Mouse (Mus musculus) frontal cortex, postnatal 36 days (tissue): ENCODE data around the gene Slc15a1.

Source experiments
- DNase-seq, 2 experiments: peaks; one replicate each; pipeline ENCODE4 v3.0.0; 2022; ENCODE audit warnings: low spot score in 2 of 2

Gene Slc15a1

DNA sequence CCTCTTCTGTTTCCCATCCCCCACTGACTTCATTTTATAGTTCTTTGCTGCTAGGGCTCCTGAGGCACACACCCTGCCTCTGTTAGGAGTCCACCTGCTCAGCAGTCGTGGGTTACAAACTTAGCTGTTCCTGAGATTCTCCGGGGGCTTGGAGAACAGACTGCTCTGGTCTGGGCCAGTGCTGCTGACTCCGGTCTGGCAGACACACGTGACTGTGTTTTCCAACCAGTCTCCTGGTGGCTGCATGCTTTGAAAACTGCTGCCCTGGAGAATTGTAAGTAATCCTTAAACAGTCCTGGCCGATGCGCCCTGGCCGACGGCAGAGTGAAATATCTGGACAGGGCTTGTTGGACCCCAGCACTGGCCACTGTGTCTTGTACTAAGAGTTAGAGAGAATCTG is 12.7 kb downstream of the Slc15a1 start:
- DNase-seq, result no peak

DNA sequence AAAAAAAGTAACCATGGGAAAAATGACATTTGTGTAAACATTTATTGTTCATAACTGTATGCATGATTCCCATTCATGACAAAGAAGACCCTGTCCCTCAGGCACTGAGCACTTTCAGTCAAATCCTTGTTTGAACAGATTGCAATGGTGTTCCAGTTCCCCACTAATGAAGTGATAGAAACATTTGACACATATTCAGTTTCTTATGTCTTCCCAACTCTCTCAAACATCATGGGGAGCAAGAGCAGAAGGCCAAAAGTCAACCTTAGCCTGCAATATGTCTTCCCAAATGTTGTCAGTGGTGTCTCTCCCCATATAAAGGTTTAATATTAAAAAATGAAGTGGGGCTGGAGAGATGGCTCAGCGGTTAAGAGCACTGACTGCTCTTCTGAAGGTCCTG is 19.3 kb downstream of the Slc15a1 start:
- DNase-seq, result no peak

DNA sequence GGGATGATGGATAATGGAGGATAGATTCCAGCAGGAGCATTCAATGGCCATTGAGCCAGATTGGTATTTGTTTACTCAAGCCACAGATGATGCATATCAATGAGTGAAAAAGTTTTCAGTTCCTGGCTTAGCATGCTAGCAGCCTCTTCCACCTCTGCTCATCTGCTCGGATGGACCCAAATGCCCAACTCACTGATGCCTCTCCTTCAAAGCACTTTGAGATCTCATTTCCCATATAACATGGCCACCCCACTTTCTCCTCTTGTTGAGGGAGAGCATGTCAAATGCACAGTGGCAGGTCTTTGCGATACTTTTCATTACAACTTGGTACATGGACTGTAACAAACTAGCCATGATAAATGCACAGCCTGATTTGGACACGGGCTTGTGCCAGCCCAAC is 20.6 kb downstream of the Slc15a1 start:
- DNase-seq, result no peak

DNA sequence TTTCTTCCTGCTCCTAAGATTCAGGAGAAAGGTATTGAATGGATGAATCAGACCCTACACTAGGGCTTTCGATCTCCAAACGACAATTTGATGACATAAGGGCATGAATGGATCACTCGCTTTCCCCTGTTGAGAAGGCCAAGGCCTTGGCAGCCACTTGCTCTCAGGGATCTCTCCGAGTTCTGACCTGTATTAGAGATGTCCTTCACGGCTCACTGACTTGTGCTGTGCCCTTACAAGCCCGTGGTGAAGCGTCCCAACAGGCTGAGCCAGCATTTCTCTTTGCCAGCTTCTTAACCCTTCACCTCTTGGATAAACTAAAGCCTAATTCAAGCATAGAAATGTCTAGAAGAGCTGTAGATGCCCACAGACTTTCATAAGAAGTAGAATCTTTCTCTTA is 22.9 kb downstream of the Slc15a1 start:
- no peak for DNase-seq

DNA sequence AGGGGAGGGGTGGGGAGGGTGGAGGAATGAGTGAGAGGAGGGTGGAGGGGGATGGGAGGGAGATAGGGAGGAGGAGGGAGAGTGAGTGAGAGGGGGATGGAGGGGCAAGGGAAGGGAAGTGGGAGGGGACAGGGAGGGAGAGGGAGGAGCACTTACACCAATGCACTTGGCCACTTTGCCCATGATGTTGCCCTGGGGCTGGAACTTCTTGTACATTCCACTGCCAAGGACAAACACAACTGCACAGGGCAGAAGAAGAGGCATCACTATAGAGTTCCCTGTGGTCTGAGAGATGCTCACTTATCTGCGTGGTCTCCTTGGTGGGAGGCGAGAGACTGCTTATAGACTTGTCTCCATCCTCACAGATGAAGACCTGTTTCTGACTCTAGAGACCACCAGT is 23.5 kb downstream of the Slc15a1 start:
- no peak for DNase-seq

DNA sequence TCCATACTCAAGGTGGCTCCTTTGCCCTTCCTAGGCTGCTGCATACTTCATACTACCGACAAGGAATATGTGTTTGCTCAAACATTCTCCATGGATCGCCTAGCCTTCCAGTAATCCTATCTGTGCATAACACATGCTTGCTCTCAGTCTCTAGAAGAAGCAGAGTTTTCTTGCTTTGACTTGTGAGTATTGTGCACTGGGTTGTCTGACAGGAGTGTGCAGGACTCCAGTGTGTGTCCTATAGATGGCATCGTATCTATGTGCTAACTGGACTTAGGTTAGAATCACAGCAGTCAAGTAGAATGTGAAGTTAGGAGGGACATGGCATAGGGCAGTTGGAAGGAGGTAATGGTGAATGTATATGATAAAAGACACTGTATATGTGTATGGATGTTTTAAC is 26.0 kb downstream of the Slc15a1 start:
- no peak for DNase-seq

DNA sequence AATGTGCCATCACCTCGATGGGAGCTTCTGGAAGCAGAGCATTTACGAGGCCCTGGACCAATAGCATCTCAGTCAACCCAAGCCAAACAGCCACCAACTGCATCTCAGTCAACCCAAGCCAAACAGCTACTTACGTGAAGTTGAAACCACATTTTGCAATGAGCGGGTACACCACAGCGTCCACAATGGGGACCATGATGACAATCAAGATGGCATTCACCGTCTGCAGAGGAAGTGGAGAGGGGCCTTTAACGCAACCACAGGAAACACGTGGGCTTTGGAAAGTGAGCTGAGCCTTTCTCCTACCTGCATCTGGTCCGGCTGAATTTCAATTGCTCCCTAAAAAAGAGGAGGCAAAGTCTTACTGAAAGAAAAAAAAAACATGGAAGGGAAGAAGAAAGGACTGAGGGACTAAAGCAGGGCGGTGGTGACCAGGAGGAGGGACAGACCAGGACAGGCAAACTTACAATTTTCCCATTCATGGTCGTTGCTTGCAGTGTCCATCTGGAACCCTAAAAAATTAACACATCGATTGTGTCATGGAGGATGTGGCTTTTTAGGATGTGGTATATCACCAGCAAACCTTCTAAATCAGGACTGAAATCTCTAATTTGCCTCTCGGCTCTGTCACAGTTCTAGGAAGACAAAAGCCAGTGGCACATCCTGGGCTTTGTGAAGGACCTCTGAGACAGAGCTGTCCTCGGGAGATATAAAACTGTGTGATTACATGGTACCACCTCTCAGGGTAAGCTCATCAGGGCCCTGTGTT is 26.9 kb downstream of the Slc15a1 start:
- no peak for DNase-seq

DNA sequence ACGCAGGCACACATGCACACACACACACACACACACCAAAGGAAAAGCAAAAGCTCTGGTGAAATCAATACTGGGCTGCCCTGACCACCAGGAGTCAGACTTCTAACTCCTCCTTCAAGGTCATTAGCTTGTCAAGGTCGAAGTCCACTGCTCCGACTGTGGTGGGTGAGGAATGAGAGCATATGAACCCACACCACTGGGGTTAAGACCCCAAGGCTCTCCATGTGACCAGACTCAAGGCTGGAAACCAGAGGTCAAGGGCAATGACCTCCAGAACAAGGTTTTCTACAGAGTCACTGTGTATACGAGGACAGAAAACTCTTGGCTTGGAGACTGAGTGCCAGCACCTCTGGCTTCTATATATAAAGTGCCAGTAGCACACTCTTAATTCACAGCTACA is 31.2 kb downstream of the Slc15a1 start:
- no peak for DNase-seq

DNA sequence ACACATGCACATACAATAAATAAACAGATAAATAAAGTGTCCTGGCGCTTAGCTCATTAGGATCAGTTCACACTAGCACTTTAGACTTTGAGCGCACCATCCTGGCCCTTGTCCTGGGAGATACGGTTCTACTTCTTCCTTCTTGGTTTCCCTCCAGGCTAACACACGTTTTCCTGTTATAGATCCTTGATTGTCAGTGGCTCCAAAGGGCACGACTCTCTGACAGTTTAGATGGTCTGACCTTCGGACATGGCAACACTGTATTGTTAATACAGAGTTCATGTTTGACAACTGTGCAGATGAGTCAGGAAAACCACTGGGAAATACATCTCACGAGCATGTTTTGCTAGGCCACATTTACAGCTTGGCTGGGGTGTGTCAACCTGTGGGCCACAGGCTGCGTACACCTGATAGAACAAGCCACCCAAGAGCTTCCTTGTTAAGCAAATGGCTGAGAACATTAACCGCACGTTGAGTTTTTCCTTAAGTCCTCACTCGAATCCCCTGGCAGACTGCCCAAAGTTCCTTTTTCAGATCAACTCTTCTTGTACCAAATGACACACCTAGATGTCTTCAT is 33.4 kb downstream of the Slc15a1 start:
- no peak for DNase-seq

DNA sequence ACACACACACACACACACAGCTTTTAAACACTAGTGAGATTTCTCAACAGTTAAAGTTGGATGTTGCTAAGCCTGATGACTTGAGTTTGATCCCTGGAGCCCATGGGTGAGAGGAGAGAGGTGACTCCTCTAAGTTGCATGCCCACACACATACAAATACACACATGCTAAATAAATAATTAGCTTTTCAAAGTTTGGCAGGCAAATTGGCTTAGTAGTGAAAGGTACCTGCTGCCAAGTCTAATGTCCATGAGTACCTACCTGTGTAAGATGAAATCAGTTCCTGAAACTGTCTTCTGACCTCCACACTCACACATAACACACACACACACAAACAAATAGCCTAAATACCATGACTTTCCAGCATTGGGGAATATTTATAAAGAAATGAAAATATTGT is 35.5 kb downstream of the Slc15a1 start:
- DNase-seq, result no peak

DNA sequence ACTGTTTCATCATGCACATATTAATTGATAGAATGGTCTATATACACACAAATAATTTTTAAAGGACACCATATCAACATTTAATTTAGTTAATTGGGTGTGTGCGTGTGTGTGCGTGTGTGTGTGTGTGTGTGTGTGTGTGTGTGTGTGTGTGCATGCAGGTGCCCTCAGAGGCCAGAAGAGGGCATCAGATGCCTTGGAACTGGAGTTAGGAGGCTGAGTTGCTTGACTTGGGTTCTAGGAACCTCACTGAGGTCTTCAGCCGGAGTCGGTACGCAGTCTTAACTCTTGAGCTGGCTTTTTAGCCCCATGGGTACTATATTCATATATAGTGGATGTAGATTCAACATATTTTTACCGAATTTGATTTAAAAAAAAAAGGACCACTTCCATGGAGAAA is 37.4 kb downstream of the Slc15a1 start:
- no peak for DNase-seq

DNA sequence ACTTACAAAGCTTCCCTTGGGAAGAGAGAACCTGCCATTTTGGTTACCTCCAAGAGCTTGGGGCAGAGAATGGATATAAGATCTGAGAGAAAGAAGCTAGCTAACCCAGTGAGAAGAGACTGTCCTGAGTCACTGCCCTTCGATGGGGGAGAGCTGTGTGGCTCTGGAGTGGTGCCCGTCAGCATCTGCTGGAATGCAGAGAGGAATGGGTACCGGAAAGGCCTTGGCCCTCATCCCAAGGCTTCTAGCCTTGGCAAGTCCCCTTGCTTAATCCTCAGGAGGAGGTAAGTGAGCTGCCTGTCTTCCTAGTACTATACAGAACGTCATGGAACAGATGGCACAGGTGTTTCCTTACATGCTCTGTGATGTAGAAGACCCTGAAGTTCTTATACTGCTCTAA is 38.6 kb downstream of the Slc15a1 start:
- DNase-seq, result no peak

DNA sequence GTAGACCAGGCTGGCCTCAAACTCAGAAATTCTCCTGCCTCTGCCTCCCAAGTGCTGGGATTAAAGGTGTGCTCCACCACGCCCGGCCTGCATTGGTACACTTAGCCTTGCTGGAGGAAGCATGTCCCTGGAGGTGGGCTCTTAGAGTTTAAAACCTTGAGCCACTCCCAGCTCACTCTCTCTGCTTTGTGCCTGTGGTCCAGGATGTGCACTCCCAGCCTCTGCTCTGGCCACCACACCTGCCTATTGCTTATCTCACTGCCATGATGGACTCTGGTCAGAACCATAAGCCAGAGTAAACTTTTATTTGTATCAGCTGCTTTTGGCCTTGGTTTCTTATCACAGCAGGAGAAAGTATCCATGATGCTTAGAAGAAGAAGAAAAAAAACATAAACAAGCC is 40.7 kb downstream of the Slc15a1 start:
- no peak for DNase-seq

DNA sequence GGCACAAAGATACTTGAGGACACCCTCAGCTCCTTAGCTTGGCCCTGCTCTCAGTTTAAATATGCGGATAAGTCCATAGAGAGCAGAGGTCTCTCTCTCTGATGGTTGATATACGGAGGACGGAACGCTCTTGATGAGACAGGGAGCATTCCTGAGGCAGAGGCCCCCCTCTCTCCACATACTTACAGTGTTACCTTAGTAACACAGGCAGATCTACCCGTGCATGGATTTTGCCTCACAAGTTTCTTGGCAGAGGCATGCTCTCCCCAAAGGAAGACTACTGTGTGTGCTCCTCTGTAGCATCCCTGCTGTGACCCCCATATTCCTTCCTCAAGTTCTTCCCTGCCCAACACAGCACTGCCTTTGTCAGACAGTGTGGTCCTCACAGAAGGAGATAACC is 42.3 kb downstream of the Slc15a1 start:
- DNase-seq, result no peak

DNA sequence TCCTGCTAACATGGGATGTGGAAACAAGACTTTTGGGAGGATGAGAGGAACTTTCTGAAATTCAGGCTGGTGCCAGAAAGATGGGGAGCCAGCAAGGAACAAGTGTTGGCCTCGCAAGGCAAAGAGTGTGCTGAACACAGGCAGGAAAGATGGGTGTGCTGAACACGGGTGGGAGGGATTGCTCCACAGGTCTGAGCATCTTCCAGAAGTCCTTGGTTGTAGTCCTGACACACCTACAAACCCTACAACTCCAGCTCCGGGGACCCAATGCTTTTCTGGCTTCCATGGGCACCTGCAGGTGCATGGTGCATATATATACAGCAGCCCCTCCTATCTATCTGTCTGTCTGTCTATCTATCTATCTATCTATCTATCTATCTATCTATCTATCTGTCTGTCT is 44.1 kb downstream of the Slc15a1 start:
- no peak for DNase-seq

DNA sequence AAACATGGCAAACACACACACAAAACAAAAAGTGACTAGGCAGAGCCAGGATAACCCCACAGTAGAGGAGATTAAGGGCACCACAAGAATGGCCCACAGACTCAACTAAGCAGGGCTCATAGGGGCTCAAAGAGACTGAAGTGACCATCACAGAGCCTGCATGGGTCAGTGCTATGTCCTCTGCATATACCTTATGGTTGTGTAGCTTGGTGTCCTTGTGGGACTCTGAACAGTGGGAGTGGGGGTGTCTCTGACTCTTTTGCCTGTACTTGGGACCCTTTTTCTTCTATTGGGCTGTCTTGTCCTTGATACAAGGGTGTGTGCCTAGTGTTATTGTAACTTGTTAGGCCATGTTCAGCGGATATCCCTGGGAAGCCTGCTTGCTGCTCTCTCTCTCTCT is 46.5 kb downstream of the Slc15a1 start:
- DNase-seq, result no peak

DNA sequence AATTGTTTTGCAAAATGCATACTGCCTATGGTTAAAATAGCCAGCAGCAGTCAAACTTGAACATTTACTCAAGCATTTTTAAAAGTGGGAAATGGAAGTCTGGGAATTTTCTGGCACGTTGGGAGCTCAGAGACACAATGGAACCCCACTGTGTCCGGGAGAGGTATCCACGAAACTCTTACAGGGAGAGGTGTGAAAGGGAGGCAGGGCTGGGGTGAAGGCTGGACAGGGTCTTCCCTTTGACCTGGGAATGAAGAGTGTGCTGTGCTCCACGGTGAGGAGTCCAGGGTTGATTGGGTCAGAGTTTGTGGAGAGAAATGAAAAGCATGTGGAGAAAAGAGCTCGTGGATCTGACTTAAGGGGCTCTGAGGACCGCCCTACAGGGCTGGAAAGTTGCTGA is 47.5 kb downstream of the Slc15a1 start:
- DNase-seq, result no peak

DNA sequence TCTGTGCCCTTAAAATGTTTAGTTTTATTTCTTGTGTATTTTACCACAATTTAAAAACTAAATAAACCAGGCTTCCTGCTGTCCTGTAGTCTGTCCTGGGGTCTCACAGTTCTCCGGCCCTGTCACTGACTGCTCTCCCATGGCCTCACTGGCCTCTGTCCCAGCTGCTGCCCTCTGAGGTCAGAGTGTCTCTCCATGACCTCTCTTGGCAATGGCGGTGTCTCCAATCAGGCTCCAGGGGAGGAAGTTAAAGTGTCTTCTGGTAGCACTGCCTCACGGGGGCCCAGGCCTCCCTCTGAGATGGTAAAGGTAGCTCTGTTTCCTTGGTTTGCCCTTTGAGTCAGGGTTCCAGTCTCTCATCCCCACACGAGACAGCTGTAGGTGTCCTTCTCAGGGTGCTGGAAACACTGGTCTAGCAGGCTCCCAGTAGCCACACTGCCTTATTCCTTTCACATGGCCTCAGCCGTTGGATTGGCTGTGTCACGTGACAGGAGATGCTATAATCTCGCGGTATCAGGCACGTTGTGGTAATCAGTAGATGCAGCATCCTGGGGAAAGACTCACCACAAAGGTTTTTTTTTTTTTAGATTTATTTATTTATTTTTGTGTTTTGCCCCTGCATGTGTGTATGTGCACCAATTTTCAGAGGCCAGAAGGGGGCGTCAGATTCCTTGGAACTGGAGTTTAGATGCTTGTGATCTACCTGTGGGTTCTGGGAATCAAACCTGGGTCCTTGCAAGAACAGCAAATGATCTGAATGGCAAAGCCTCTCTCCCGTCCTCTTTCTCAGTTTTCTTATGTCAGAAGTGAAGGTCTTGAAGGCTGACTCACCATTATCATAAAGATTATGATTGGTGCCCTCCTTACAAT is 48.4 kb downstream of the Slc15a1 start:
- DNase-seq, result no peak

DNA sequence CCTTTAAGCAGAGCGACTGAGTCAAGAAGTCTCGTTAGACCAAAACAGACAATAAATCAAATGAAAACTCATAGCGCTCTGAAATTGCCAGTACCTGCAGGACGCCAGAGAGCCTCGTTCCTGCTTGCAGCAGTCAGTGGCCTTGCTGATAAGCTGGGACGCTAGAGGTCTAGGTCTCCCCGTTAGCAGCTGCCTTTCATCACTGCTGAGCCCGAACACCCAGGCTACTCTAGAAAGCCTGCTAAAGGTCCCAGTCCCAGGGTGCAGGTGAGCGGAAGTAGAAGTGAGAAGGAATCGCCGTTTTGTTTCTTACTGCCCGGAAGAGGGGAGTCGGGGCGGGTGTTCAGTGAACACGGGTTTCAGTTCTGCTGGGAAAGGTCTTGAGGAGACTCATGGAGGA is 49.1 kb downstream of the Slc15a1 start:
- no peak for DNase-seq

DNA sequence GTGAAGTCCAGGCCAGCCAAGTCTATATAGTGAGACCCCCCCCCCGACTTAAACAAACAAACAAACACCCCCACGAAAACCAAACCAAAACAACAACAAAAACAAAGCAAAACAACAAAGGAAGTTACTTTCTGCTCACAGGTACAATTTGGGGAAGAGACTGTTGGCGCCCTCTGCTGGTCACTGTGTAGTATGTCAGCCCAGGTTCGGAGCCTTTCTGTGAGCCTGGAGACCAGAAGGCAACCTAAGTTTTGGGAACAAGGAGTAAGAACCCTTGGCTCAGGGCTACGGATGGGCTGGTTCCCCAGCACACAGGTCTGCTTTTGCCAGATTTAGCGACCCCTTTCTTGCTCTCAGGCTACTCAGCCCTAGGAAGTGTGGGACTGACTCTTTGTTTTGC is 49.5 kb downstream of the Slc15a1 start:
- peak; percentile 60 to 61 for DNase-seq

DNA sequence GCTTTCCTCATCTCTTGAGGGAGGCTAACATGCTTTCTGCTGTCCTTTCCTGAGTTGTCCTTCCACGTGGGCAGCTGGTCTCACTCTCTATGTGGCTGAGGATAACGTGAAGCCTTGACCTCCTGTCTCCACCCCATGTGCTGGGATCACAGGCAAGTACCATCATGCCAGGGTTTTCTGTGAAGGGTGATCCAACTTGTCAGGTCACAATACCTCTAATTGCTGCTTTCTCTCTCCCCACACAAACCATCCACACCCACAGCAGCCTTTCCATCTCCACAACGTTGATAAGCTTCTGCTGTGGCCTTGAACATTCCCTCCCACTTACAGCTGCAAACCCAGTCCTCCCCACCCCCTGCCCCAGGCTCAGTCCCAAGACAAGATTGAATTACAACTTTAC is 51.9 kb downstream of the Slc15a1 start:
- DNase-seq, result no peak

DNA sequence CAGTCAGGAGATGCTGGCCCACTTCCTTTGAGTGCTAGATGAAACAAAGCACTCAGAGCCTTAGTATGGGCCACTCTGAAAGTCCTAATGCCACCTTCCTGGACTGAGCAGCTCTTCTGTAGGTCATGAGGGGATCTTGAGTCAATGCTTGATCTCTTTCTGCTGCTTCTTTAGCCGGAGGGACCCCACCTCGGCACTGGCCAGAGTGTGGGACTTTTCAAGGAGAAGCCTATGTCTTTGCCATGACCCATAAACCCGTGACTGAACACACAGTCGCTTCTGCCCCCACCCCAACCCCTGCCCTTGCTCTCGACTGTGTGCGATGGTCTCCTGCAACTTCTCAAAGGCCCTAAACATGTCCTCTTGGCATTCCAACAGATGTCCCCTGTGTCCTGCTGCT is 52.8 kb downstream of the Slc15a1 start:
- no peak for DNase-seq

DNA sequence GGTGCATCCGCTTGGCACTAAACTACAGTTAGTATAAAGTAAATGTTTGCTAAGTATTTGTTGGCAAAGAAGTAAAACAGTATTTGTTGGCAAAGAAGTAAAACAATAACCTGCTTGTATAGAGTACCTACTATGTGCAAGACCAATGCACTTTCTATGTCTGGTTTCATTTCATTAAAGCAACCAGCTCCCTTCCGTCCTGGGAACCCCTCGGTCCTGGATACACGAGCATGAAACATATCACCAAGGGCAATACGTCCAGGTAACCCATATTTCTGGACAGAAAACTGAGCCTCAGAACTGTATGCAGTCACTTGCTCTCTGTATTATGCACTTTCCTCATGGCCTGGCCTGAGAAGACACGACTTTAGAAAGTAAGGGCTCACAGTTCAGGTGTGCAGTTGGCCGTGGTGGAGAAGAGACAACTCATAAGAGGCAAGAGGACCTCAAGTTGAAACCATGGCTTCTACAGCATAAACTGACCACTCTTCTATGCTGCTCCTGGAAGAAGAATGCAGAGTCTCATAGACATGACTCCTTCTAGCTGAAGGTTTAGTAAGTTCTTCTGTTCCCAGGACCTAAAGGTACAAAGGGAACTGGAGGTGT is 53.5 kb downstream of the Slc15a1 start:
- no peak for DNase-seq
